Mouse (Mus musculus): ENCODE results near the gene Lif.

Lif gene

DNA sequence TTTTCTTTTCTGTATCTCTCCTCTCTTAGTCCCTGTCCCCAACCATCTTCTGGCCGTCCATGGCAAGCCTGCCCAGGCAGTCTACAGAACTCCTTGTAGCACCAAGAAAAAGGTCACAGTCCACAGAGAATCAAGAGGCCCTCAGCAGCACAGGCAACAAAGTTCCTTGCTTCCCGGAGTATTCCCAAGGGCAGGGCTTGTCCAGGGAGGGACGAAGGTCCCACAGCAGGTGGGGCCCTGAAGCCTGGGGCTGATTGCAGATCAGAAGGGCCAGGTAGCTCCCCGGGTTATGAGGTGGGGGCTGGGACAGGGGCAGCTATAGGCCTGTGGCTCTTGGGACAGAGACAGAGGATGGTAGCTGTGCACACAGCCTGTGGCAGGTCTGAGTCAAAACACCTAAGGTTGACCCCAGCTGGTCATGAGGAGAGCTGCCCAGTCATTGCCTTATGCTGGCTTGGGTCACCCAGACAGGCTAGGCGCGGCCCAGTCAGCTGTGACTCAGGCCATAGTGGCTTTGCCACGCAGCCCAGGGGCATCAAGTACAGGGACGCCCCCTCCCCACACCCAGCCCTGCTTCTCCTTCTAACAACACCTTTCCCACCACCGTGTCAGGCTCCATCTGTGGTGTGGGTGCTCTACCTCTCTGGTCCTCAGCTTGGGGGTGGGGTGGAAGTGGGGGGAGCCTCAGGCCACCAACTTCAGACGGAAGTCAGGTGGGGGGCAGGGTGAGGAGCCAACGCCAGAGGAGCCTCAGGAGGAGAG is at the start of gene Lif:
Lif (plus strand) TSS at position 712 of the 762 bp plus-strand sequence.
- Histone ChIP-seq H3K36me3 (ENCODE audit: insufficient read depth, low read length) (no peaks in the 10 kb centered on the region), H3K27me3 (ENCODE audit: insufficient read depth, low read length) (no peaks in the 10 kb centered on the region), H3K9me3 (ENCODE audit: low read length) (peaks cover 5% of the 10 kb centered on the region; the same call in 1 of the 2 replicates), H3K4me3 (replicated peaks; ENCODE audit: low read length) (peak within 1 kb of the TSS; percentile 30; the same call in 1 of the 2 replicates), H3K4me1 (replicated peaks; ENCODE audit: low read depth, low read length) (peaks cover 75% of the 10 kb centered on the region)
- TF ChIP-seq NANOG (IDR thresholded peaks at IDR 0.05; ENCODE audit: borderline replicate concordance, low read length) (no peak), CTCF (conservative IDR thresholded peaks at IDR 0.05; ENCODE audit: low read length) (no peak), POU5F1 (IDR thresholded peaks at IDR 0.05; ENCODE audit: borderline replicate concordance, low read length) (no peak)

DNA sequence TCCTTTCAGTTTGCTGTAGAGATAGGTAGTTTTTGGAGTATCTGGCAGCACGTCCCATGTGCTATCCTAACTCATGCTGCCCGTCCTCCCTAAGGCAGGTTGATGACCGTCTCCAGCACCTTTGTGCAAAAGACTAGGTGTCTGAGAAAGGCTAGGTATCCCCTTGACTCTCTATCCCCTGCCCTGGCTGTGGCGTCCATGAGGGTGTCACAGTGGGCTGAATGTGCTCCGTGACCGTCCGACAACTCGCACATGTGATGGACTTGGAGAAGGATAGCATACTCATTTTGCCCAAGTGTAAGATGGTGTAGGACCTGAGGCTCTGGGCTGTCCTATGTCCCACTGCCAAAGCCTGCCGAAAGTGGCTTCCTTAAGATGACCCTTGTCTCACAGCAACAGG is 49.7 kb upstream of the Lif start:
- Histone ChIP-seq H3K4me1 (replicated peaks; ENCODE audit: low read depth, low read length) (peaks cover 15% of the 10 kb centered on the region), H3K36me3 (ENCODE audit: insufficient read depth, low read length) (peaks cover 86% of the 10 kb centered on the region), H3K4me3 (replicated peaks; ENCODE audit: low read length) (no peak overlapping the region), H3K27me3 (ENCODE audit: insufficient read depth, low read length) (no peaks in the 10 kb centered on the region), H3K9me3 (ENCODE audit: low read length) (no peaks in the 10 kb centered on the region)
- TF ChIP-seq NANOG (IDR thresholded peaks at IDR 0.05; ENCODE audit: borderline replicate concordance, low read length) = no peak
- TF ChIP-seq CTCF (conservative IDR thresholded peaks at IDR 0.05; ENCODE audit: low read length) = no peak
- no peak for TF ChIP-seq POU5F1 (IDR thresholded peaks at IDR 0.05; ENCODE audit: borderline replicate concordance, low read length)

DNA sequence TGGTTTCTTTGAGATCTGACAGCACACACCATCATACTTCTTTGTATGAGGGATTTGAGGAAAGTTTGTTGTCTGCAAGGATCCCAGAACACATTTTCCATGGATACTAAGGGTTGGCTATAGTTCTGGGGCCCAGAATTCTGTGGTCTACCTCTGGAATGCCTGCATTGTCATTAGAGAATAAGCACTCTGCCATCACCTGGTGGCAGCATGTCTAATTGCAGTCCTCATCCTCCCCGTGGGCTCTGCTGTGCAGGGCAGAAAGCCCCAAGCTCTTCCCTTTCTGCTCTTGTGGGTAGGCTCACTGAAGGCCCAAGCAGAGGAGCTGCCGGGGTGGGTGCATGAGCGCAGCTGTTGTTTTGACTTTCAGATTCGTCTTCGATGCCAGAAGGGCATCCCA is 47.8 kb upstream of the Lif start:
- Histone ChIP-seq H3K4me1 (replicated peaks; ENCODE audit: low read depth, low read length) (peaks cover 30% of the 10 kb centered on the region), H3K9me3 (ENCODE audit: low read length) (no peaks in the 10 kb centered on the region), H3K4me3 (replicated peaks; ENCODE audit: low read length) (no peak overlapping the region), H3K27me3 (ENCODE audit: insufficient read depth, low read length) (no peaks in the 10 kb centered on the region), H3K36me3 (ENCODE audit: insufficient read depth, low read length) (peaks cover 100% of the 10 kb centered on the region)
- TF ChIP-seq CTCF (conservative IDR thresholded peaks at IDR 0.05; ENCODE audit: low read length) = peak; percentile 45
- TF ChIP-seq NANOG (IDR thresholded peaks at IDR 0.05; ENCODE audit: borderline replicate concordance, low read length) = no peak
- no peak for TF ChIP-seq POU5F1 (IDR thresholded peaks at IDR 0.05; ENCODE audit: borderline replicate concordance, low read length)

DNA sequence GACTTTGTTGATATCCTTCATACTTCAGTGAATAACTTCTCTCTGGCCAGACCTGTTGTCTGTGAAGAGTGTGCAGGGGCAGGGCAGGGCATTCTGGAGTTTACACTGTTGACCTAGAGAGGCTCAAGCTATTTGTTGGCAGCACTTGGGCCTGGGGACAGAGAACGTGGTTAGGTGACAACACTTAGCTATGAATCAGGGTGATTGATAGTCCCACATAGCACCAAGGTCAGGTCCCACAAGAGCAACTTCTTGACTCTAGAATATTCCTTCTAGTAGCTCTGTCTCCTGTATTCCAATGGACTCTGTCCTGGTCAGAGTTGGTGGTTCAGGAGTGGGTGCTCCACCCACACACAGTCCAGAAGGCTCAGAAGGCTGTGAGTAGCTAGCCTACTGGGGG is 46.6 kb upstream of the Lif start:
- Histone ChIP-seq H3K9me3 (ENCODE audit: low read length) (no peaks in the 10 kb centered on the region), H3K4me3 (replicated peaks; ENCODE audit: low read length) (no peak overlapping the region)
- TF ChIP-seq NANOG (IDR thresholded peaks at IDR 0.05; ENCODE audit: borderline replicate concordance, low read length) (no peak), CTCF (conservative IDR thresholded peaks at IDR 0.05; ENCODE audit: low read length) (no peak), POU5F1 (IDR thresholded peaks at IDR 0.05; ENCODE audit: borderline replicate concordance, low read length) (no peak)

DNA sequence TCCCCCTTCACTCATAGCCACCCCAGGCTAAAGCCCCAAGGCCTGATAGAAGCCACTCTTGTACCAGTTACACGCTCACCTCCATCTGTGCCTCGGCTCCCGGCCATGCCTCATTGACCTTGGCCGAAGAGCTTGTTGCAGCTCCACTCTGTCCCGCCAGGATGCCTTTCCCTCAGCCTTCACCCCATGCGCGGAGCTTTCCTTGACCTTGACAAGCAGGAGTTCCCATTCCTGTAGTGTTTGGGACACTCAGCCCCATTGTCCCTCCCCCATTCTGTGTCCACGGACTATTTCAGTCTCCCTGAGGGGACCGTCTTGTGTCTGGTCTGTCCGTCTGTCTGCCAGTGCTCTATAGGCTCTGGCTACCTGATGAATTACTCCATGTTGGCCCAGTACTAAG is 44.2 kb upstream of the Lif start:
- Histone ChIP-seq H3K4me3 (replicated peaks; ENCODE audit: low read length) (peak overlapping the region; percentile 50), H3K27me3 (ENCODE audit: insufficient read depth, low read length) (no peaks in the 10 kb centered on the region), H3K9me3 (ENCODE audit: low read length) (no peaks in the 10 kb centered on the region), H3K36me3 (ENCODE audit: insufficient read depth, low read length) (peaks cover 89% of the 10 kb centered on the region), H3K4me1 (replicated peaks; ENCODE audit: low read depth, low read length) (peaks cover 62% of the 10 kb centered on the region)
- TF ChIP-seq POU5F1 (IDR thresholded peaks at IDR 0.05; ENCODE audit: borderline replicate concordance, low read length) (no peak), CTCF (conservative IDR thresholded peaks at IDR 0.05; ENCODE audit: low read length) (no peak), NANOG (IDR thresholded peaks at IDR 0.05; ENCODE audit: borderline replicate concordance, low read length) (no peak)

More for the DNA sequence above, 46.6 kb upstream of the Lif start:
- H3K4me1 ChIP-seq (replicated peaks; ENCODE audit: low read depth, low read length) = peaks cover 42% of the 10 kb centered on the region
- no peaks in the 10 kb centered on the region for H3K27me3 ChIP-seq (ENCODE audit: insufficient read depth, low read length)
- H3K36me3 ChIP-seq (ENCODE audit: insufficient read depth, low read length) = peaks cover 100% of the 10 kb centered on the region

DNA sequence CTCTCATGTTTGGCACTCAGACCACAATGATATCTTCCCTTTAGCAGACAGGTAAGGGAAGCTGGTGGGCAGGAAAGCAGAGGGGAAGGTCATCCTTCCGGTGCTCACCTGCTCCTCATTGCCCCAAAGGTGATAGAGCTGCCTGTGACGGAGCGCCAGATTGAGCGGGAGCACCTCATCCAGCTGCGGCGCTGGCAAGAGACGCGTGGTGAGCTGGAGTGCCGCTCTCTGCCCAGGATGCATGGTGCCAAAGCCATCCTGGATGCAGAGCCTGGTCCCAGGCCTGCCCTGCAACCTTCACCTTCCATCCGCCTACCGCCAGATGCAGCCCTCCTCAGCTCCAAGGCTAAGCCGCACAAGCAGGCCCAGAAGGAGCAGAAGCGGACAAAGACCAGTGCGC is 42.8 kb upstream of the Lif start:
- H3K4me1 ChIP-seq (replicated peaks; ENCODE audit: low read depth, low read length) = peaks cover 71% of the 10 kb centered on the region
- TF ChIP-seq POU5F1 (IDR thresholded peaks at IDR 0.05; ENCODE audit: borderline replicate concordance, low read length) (no peak), CTCF (conservative IDR thresholded peaks at IDR 0.05; ENCODE audit: low read length) (no peak), NANOG (IDR thresholded peaks at IDR 0.05; ENCODE audit: borderline replicate concordance, low read length) (no peak)
- peak overlapping the region; percentile 21; the same call in 1 of the 2 replicates for H3K4me3 ChIP-seq (replicated peaks; ENCODE audit: low read length)
- peaks cover 74% of the 10 kb centered on the region for H3K36me3 ChIP-seq (ENCODE audit: insufficient read depth, low read length)
- no peaks in the 10 kb centered on the region for H3K9me3 ChIP-seq (ENCODE audit: low read length)
- H3K27me3 ChIP-seq (ENCODE audit: insufficient read depth, low read length) = no peaks in the 10 kb centered on the region

DNA sequence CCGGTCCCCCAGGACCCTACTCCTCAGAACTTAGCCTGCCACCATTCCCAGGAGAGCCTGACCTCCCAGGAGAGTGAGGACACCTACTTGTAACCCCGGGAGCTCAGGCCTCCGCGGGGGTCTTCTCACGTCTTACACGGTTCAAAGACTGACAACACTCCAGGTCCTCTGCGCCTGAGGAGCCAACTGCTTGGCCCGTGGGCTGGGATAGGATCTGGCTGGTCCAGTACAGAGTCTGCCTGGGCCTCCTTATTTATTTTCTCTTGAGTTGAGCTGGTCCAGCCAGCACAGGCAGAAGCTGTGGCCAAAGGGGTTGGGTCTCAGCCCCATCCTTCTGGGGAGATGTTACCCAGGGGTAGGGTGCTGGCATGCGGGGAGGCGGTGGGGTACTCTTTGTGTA is 42.3 kb upstream of the Lif start:
- Histone ChIP-seq H3K9me3 (ENCODE audit: low read length) (no peaks in the 10 kb centered on the region), H3K27me3 (ENCODE audit: insufficient read depth, low read length) (no peaks in the 10 kb centered on the region), H3K4me3 (replicated peaks; ENCODE audit: low read length) (peak overlapping the region; percentile 21; the same call in 1 of the 2 replicates), H3K4me1 (replicated peaks; ENCODE audit: low read depth, low read length) (peaks cover 76% of the 10 kb centered on the region), H3K36me3 (ENCODE audit: insufficient read depth, low read length) (peaks cover 73% of the 10 kb centered on the region)
- no peak for TF ChIP-seq NANOG (IDR thresholded peaks at IDR 0.05; ENCODE audit: borderline replicate concordance, low read length)
- TF ChIP-seq CTCF (conservative IDR thresholded peaks at IDR 0.05; ENCODE audit: low read length) = no peak
- TF ChIP-seq POU5F1 (IDR thresholded peaks at IDR 0.05; ENCODE audit: borderline replicate concordance, low read length) = no peak

DNA sequence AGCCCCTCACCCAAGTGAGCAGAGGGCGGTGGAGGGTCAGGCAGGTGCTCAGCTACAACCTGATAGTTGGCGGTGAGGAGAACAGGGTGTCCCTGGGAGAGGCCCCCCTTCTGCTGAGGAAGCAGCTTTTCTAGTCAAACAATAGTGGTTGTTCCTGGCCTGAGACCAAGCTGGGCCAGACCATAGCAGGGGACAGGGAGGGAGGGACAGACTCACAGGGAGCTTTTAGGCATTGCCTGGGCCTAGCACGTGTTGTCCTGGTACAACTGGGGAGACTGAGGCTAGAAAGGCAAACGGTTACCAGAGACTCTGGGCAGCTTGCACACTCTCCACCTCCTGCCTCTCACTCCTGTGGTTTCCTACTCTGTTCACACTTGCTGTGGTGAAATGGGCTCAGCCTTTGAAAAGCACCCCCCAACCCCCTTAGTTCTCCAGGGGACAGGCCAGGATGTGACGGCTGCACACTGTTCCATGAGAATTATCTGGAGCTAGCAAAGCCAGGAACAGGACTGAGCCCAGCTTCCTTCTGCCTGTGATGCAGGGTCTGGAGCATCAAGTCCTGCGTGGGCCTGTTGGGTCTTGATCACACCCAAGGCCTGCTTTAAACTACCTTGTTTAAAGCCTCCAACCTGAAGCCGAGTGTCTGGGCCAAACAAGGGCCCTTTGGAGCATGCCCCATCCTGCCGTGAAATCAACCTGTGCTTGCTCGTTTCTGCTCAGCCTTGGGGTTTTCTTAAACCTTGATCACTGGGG is 40.9 kb upstream of the Lif start:
- Histone ChIP-seq H3K4me1 (replicated peaks; ENCODE audit: low read depth, low read length) (peaks cover 89% of the 10 kb centered on the region), H3K9me3 (ENCODE audit: low read length) (no peaks in the 10 kb centered on the region), H3K4me3 (replicated peaks; ENCODE audit: low read length) (peak overlapping the region; percentile 90), H3K27me3 (ENCODE audit: insufficient read depth, low read length) (no peaks in the 10 kb centered on the region), H3K36me3 (ENCODE audit: insufficient read depth, low read length) (peaks cover 71% of the 10 kb centered on the region)
- TF ChIP-seq CTCF (conservative IDR thresholded peaks at IDR 0.05; ENCODE audit: low read length) (no peak), POU5F1 (IDR thresholded peaks at IDR 0.05; ENCODE audit: borderline replicate concordance, low read length) (no peak), NANOG (IDR thresholded peaks at IDR 0.05; ENCODE audit: borderline replicate concordance, low read length) (no peak)

Measured in E14TG2a.4 (cell line).